Mouse (Mus musculus) kidney, embryonic 16.5 days (tissue): ENCODE results near the gene Ccr1. TPM values are rescaled to one million over a fixed set of nuclear protein-coding genes. Genes with fewer than 3 reads are reported as not detected.

Experiments
- polyA plus RNA-seq: library from polyadenylated mRNA; unstranded; fragments of >200 nt; fragmentation: Nextera tagmentation; extraction: Ambion mirVana; gene quantifications from 2 replicates; pipeline ENCODE4 v1.2.1, GENCODE M21; 2015

Ccr1 gene
- polyA plus RNA-seq, 1 experiment from 2014 or later: 2.5 TPM

Other genes starting within 250 kb of the Ccr1 start
- gene Cxcr6, start 162.2 kb downstream of the Ccr1 start, polyA plus RNA-seq: 0.30 and 0.54 TPM in 2 replicates
- gene Fyco1, start 116.8 kb downstream of the Ccr1 start, polyA plus RNA-seq: 10.8 and 14.5 TPM in 2 replicates
- not detected in 2 replicates for gene Xcr1, start 106.7 kb downstream of the Ccr1 start, polyA plus RNA-seq
- not detected in 2 replicates for gene Ccr1l1, start 9.7 kb upstream of the Ccr1 start, polyA plus RNA-seq
- gene Ccr3, start 53.3 kb upstream of the Ccr1 start, polyA plus RNA-seq: not detected in 2 replicates
- gene Ccr2, start 133.3 kb upstream of the Ccr1 start, polyA plus RNA-seq: 1.4 and 2.3 TPM in 2 replicates
- gene Ccr5, start 152.9 kb upstream of the Ccr1 start, polyA plus RNA-seq: 0.21 and 0.79 TPM in 2 replicates